9 mouse cellular contexts compared by ENCODE assay signal in the genomic region with DNA sequence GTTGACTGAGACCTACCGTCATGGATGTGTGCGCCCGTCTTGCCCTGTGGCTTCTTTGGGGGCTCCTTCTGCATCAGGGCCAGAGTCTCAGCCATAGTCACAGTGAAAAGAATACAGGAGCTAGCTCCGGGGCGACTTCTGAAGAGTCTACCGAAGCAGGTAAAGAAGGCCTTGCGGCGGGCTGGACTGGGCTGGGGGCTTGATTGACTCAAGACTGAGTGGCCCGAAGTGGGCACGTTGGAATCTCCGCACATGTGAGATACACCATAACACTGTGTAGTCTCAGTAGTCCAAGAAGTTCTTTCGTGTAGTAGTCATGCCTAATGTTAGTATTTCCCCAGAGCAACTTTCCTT. TPM values are rescaled to one million over a fixed set of nuclear protein-coding genes. Genes with fewer than 3 reads are reported as not detected.
DNase-seq lines count a peak whose midpoint lies in the region; ATAC-seq and TF ChIP-seq lines count a peak whose summit lies in the region.
"Had no signal": no experiment of that assay in that cellular context is flagged by ENCODE, and none has a peak within 500 bp of the region (broad histone marks: within the 10 kb centered on the region; RNA-seq: fewer than 3 reads in every experiment).

No protein-coding gene starts in this region.

- 6% methylated on average over 12 of the region's 12 CpGs for WGBS in embryonic facial prominence, embryonic 10.5 days
- WGBS in hindbrain, postnatal 0 days: 7% methylated on average over 12 of the region's 12 CpGs
- WGBS in midbrain, postnatal 0 days: 4% methylated on average over 12 of the region's 12 CpGs

- H3K9me3 ChIP-seq in embryonic facial prominence, embryonic 10.5 days: no peaks in the 10 kb centered on the region
- H3K9me3 ChIP-seq in hindbrain, postnatal 0 days (ENCODE audit: low read length): no peaks in the 10 kb centered on the region
- H3K9me3 ChIP-seq in midbrain, postnatal 0 days (ENCODE audit: low read length): no peaks in the 10 kb centered on the region

- peak overlapping the region; percentile 90 for H3K27ac ChIP-seq in layer of hippocampus, adult 2 months
- 0 out of 2 replicates have a peak overlapping the region, but pooled peaks have one; percentile 79 for H3K27ac ChIP-seq in embryonic facial prominence, embryonic 10.5 days (replicated peaks)
- H3K27ac ChIP-seq in hindbrain, postnatal 0 days: no peak overlapping the region
- H3K27ac ChIP-seq in midbrain, postnatal 0 days (ENCODE audit: low read depth, low read length): no peak overlapping the region

- peak overlapping the region; percentile 93 for H3K4me3 ChIP-seq in layer of hippocampus, adult 2 months
- H3K4me3 ChIP-seq in embryonic facial prominence, embryonic 10.5 days: peak overlapping the region; percentile 90
- peak overlapping the region; percentile 86 for H3K4me3 ChIP-seq in hindbrain, postnatal 0 days (ENCODE audit: low read length)
- peak overlapping the region; percentile 87 for H3K4me3 ChIP-seq in midbrain, postnatal 0 days (ENCODE audit: low read depth, low read length)

- ATAC-seq in hindbrain, postnatal 0 days: no peak
- no peak for ATAC-seq in midbrain, postnatal 0 days (ENCODE audit: low FRiP score)
- ATAC-seq in megakaryocyte progenitor cell, adult 5-6 weeks (replicated peaks; ENCODE audit: poor library complexity): no peak

- H3K9ac ChIP-seq in hindbrain, postnatal 0 days (replicated peaks; ENCODE audit: low read length): peak overlapping the region; percentile 68
- H3K9ac ChIP-seq in midbrain, postnatal 0 days (replicated peaks; ENCODE audit: low read length, poor library complexity, severe bottlenecking): peak overlapping the region; percentile 77; the same call in 1 of the 2 replicates

- no peak for TF ChIP-seq CTCF in layer of hippocampus, adult 2 months (conservative IDR thresholded peaks at IDR 0.05)
- TF ChIP-seq CTCF in hindbrain, postnatal 0 days (IDR thresholded peaks at IDR 0.05; ENCODE audit: low read depth): no peak
- TF ChIP-seq CTCF in midbrain, postnatal 0 days (IDR thresholded peaks at IDR 0.05): no peak

- no peak for DNase-seq in layer of hippocampus, adult 2 months (ENCODE audit: low spot score in 2 of 2)
- DNase-seq in layer of hippocampus, postnatal 14 days (ENCODE audit: low spot score in 2 of 2): no peak
- DNase-seq in embryonic facial prominence, embryonic 10.5 days (ENCODE audit: low spot score): no peak
- no peak for DNase-seq in hindbrain, postnatal 0 days (ENCODE audit: low spot score)
- no peak for DNase-seq in midbrain, postnatal 0 days (ENCODE audit: low spot score)
- no peak for DNase-seq in left cerebral cortex, adult 9 months (ENCODE audit: low spot score in 2 of 2)
- DNase-seq in urinary bladder, postnatal 36 days (ENCODE audit: low spot score in 2 of 2): no peak
- DNase-seq: kidney, adult 11 months had no signal

- H3K4me1 ChIP-seq in embryonic facial prominence, embryonic 10.5 days: peaks cover 17% of the 10 kb centered on the region
- H3K4me1 ChIP-seq in hindbrain, postnatal 0 days (ENCODE audit: insufficient read depth, low read length): peaks cover 20% of the 10 kb centered on the region
- peaks cover 12% of the 10 kb centered on the region for H3K4me1 ChIP-seq in midbrain, postnatal 0 days (ENCODE audit: insufficient read depth, low read length)

- H3K4me2 ChIP-seq in hindbrain, postnatal 0 days (ENCODE audit: low read depth, low read length): peak overlapping the region; percentile 88
- peak overlapping the region; percentile 94 for H3K4me2 ChIP-seq in midbrain, postnatal 0 days (ENCODE audit: low read depth, low read length, poor library complexity, severe bottlenecking)

- H3K36me3 ChIP-seq in embryonic facial prominence, embryonic 10.5 days (replicated peaks): no peaks in the 10 kb centered on the region
- H3K36me3 ChIP-seq in hindbrain, postnatal 0 days (ENCODE audit: insufficient read depth, low read length): no peaks in the 10 kb centered on the region
- H3K36me3 ChIP-seq in midbrain, postnatal 0 days (ENCODE audit: insufficient read depth, low read length): no peaks in the 10 kb centered on the region

- peaks cover 27% of the 10 kb centered on the region for H3K27me3 ChIP-seq in embryonic facial prominence, embryonic 10.5 days (replicated peaks; ENCODE audit: low read depth, poor library complexity, severe bottlenecking)
- no peaks in the 10 kb centered on the region for H3K27me3 ChIP-seq in hindbrain, postnatal 0 days (ENCODE audit: insufficient read depth, low read length)
- H3K27me3 ChIP-seq in midbrain, postnatal 0 days (ENCODE audit: insufficient read depth, low read length): no peaks in the 10 kb centered on the region

RNA-seq across cellular contexts. Expression of gene Stim1, which starts 0.8 kb away (rescaled TPM):
- total RNA-seq in layer of hippocampus, adult 2 months (2021): 10 to 100 TPM; 61.3 to 66.8 TPM
- 10 to 100 TPM; 65.6 to 66.1 TPM for total RNA-seq in layer of hippocampus, postnatal 14 days (2021)
- polyA plus RNA-seq in embryonic facial prominence, embryonic 10.5 days (2016; fragmentation: Nextera tagmentation; extraction: Ambion mirVana): 13.0 and 14.6 TPM in 2 replicates
- total RNA-seq in hindbrain, postnatal 0 days (2014; rRNA removed): 32.9 and 34.6 TPM in 2 replicates
- polyA plus RNA-seq in hindbrain, postnatal 0 days (2015; fragmentation: Nextera tagmentation; extraction: Ambion mirVana): 17.5 and 17.9 TPM in 2 replicates
- total RNA-seq in midbrain, postnatal 0 days (2014; rRNA removed): 26.6 and 30.7 TPM in 2 replicates
- polyA plus RNA-seq in midbrain, postnatal 0 days (2015; fragmentation: Nextera tagmentation; extraction: Ambion mirVana): 15.4 and 17.1 TPM in 2 replicates
- total RNA-seq in megakaryocyte progenitor cell, adult 5-6 weeks (2015): 22.4 and 23.5 TPM in 2 replicates
- 33.5 and 36.4 TPM in 2 replicates for total RNA-seq in megakaryocyte progenitor cell, adult 5-6 weeks (2017)

RNA-seq across cellular contexts. Expression of gene Rhog, which starts 12.5 kb away (rescaled TPM):
- 10 to 100 TPM; 23.4 to 23.9 TPM for total RNA-seq in layer of hippocampus, adult 2 months (2021)
- total RNA-seq in layer of hippocampus, postnatal 14 days (2021): 10 to 100 TPM; 23.4 to 25.8 TPM
- 42.5 and 48.4 TPM in 2 replicates for polyA plus RNA-seq in embryonic facial prominence, embryonic 10.5 days (2016; fragmentation: Nextera tagmentation; extraction: Ambion mirVana)
- total RNA-seq in hindbrain, postnatal 0 days (2014; rRNA removed): 12.8 and 17.0 TPM in 2 replicates
- 22.1 and 22.6 TPM in 2 replicates for polyA plus RNA-seq in hindbrain, postnatal 0 days (2015; fragmentation: Nextera tagmentation; extraction: Ambion mirVana)
- 11.0 and 11.3 TPM in 2 replicates for total RNA-seq in midbrain, postnatal 0 days (2014; rRNA removed)
- 15.8 and 17.2 TPM in 2 replicates for polyA plus RNA-seq in midbrain, postnatal 0 days (2015; fragmentation: Nextera tagmentation; extraction: Ambion mirVana)
- 208 and 213 TPM in 2 replicates for total RNA-seq in megakaryocyte progenitor cell, adult 5-6 weeks (2015)
- total RNA-seq in megakaryocyte progenitor cell, adult 5-6 weeks (2017): 44.7 and 47.3 TPM in 2 replicates

RNA-seq across cellular contexts. Expression of gene Pgap2, which starts 58.4 kb away (rescaled TPM):
- 10 to 100 TPM; 24.3 to 30.6 TPM for total RNA-seq in layer of hippocampus, adult 2 months (2021)
- 10 to 100 TPM; 24.9 to 28.8 TPM for total RNA-seq in layer of hippocampus, postnatal 14 days (2021)
- polyA plus RNA-seq in embryonic facial prominence, embryonic 10.5 days (2016; fragmentation: Nextera tagmentation; extraction: Ambion mirVana): 61.3 and 62.4 TPM in 2 replicates
- total RNA-seq in hindbrain, postnatal 0 days (2014; rRNA removed): 50.0 and 73.0 TPM in 2 replicates
- 59.3 and 61.7 TPM in 2 replicates for polyA plus RNA-seq in hindbrain, postnatal 0 days (2015; fragmentation: Nextera tagmentation; extraction: Ambion mirVana)
- 56.6 TPM in 2 replicates for total RNA-seq in midbrain, postnatal 0 days (2014; rRNA removed)
- 51.7 and 54.9 TPM in 2 replicates for polyA plus RNA-seq in midbrain, postnatal 0 days (2015; fragmentation: Nextera tagmentation; extraction: Ambion mirVana)
- 71.9 and 80.7 TPM in 2 replicates for total RNA-seq in megakaryocyte progenitor cell, adult 5-6 weeks (2015)
- 30.6 and 32.9 TPM in 2 replicates for total RNA-seq in megakaryocyte progenitor cell, adult 5-6 weeks (2017)

RNA-seq across cellular contexts. Expression of gene Nup98, which starts 58.4 kb away (rescaled TPM):
- total RNA-seq in layer of hippocampus, adult 2 months (2021): 10 to 100 TPM; 40.7 to 45.0 TPM
- total RNA-seq in layer of hippocampus, postnatal 14 days (2021): 10 to 100 TPM; 34.8 to 35.9 TPM
- polyA plus RNA-seq in embryonic facial prominence, embryonic 10.5 days (2016; fragmentation: Nextera tagmentation; extraction: Ambion mirVana): 48.2 and 50.6 TPM in 2 replicates
- 33.9 and 37.1 TPM in 2 replicates for total RNA-seq in hindbrain, postnatal 0 days (2014; rRNA removed)
- 11.0 and 11.2 TPM in 2 replicates for polyA plus RNA-seq in hindbrain, postnatal 0 days (2015; fragmentation: Nextera tagmentation; extraction: Ambion mirVana)
- total RNA-seq in midbrain, postnatal 0 days (2014; rRNA removed): 36.3 and 39.5 TPM in 2 replicates
- 10.0 and 10.2 TPM in 2 replicates for polyA plus RNA-seq in midbrain, postnatal 0 days (2015; fragmentation: Nextera tagmentation; extraction: Ambion mirVana)
- 75.3 TPM in 2 replicates for total RNA-seq in megakaryocyte progenitor cell, adult 5-6 weeks (2015)
- total RNA-seq in megakaryocyte progenitor cell, adult 5-6 weeks (2017): 41.3 and 46.1 TPM in 2 replicates

Comparison
In these comparisons a context has a peak if more than half of its experiments do, and no peak if none do; other contexts are left out.
1. H3K27ac ChIP-seq: peak in layer of hippocampus, adult 2 months (single experiment) and embryonic facial prominence, embryonic 10.5 days (single experiment); none in hindbrain, postnatal 0 days (single experiment) and midbrain, postnatal 0 days (single experiment).
2. Peak in every context shown above with its lines, with median percentiles within 50 percentile points of each other: H3K4me3 ChIP-seq.